Mouse (Mus musculus): ENCODE measurements around the gene Ppp1r32. TPM values are rescaled to one million over a fixed set of nuclear protein-coding genes. Genes with fewer than 3 reads are reported as not detected.
A peak's percentile ranks its signal among the peaks of the same experiment; 100 is the strongest.

Ppp1r32 gene
- polyA plus RNA-seq, 1 experiment from 2014 or later, result 0.15 TPM

- H3K4me2 ChIP-seq (ENCODE audit: low read depth, low read length), result no peak overlapping the region
- H3K4me3 ChIP-seq (ENCODE audit: low read depth, low read length), result no peak overlapping the region
- peaks cover 29% of the 10 kb centered on the region for H3K4me1 ChIP-seq (ENCODE audit: insufficient read depth)
- H3K9ac ChIP-seq (replicated peaks), result no peak overlapping the region
- H3K27me3 ChIP-seq (ENCODE audit: insufficient read depth, low read length), result no peaks in the 10 kb centered on the region
- ATAC-seq (no peak), DNase-seq (no peak)
- H3K27ac ChIP-seq (ENCODE audit: low read depth), result peak overlapping the region; percentile 11; the same call in 1 of the 2 replicates
- 56% methylated on average over 1 of the region's 1 CpGs for WGBS (ENCODE audit: insufficient replicate concordance)
- H3K9me3 ChIP-seq (ENCODE audit: low read length), result no peaks in the 10 kb centered on the region
- no peak for TF ChIP-seq CTCF (IDR thresholded peaks at IDR 0.05; ENCODE audit: low read depth)
- TF ChIP-seq EP300 (IDR thresholded peaks at IDR 0.05; ENCODE audit: low read depth), result no peak
- H3K36me3 ChIP-seq (replicated peaks; ENCODE audit: insufficient read depth, low read length), result peaks cover 13% of the 10 kb centered on the region
Observed at GRCm38 (mm10) chr19:10521926-10522325, 39.2 kb upstream of the Ppp1r32 start.

- 75% methylated on average over 1 of the region's 1 CpGs for WGBS (ENCODE audit: insufficient replicate concordance)
- TF ChIP-seq CTCF (IDR thresholded peaks at IDR 0.05; ENCODE audit: low read depth) (peak; percentile 62), EP300 (IDR thresholded peaks at IDR 0.05; ENCODE audit: low read depth) (no peak)
- no peak overlapping the region for H3K27ac ChIP-seq (ENCODE audit: low read depth)
- no peak overlapping the region for H3K4me3 ChIP-seq (ENCODE audit: low read depth, low read length)
- H3K4me1 ChIP-seq (ENCODE audit: insufficient read depth), result peaks cover 19% of the 10 kb centered on the region
- no peak overlapping the region for H3K9ac ChIP-seq (replicated peaks)
- ATAC-seq, result no peak
- no peak overlapping the region for H3K4me2 ChIP-seq (ENCODE audit: low read depth, low read length)
- no peaks in the 10 kb centered on the region for H3K27me3 ChIP-seq (ENCODE audit: insufficient read depth, low read length)
- DNase-seq, result no peak
- H3K36me3 ChIP-seq (replicated peaks; ENCODE audit: insufficient read depth, low read length), result peaks cover 29% of the 10 kb centered on the region
- no peaks in the 10 kb centered on the region for H3K9me3 ChIP-seq (ENCODE audit: low read length)
Observed at GRCm38 (mm10) chr19:10520355-10520754, 37.6 kb upstream of the Ppp1r32 start.

- H3K4me3 ChIP-seq (ENCODE audit: low read depth, low read length), result no peak overlapping the region
- WGBS (ENCODE audit: insufficient replicate concordance), result 63% methylated on average over 6 of the region's 6 CpGs
- H3K9ac ChIP-seq (replicated peaks), result no peak overlapping the region
- H3K27me3 ChIP-seq (ENCODE audit: insufficient read depth, low read length), result no peaks in the 10 kb centered on the region
- H3K27ac ChIP-seq (ENCODE audit: low read depth), result peak overlapping the region; percentile 45; the same call in 1 of the 2 replicates
- no peak overlapping the region for H3K4me2 ChIP-seq (ENCODE audit: low read depth, low read length)
- H3K4me1 ChIP-seq (ENCODE audit: insufficient read depth), result no peaks in the 10 kb centered on the region
- H3K36me3 ChIP-seq (replicated peaks; ENCODE audit: insufficient read depth, low read length), result peaks cover 49% of the 10 kb centered on the region
- no peaks in the 10 kb centered on the region for H3K9me3 ChIP-seq (ENCODE audit: low read length)
- DNase-seq (no peak), ATAC-seq (peak; percentile 51; the same call in 1 of the 2 replicates)
- no peak for TF ChIP-seq EP300 (IDR thresholded peaks at IDR 0.05; ENCODE audit: low read depth)
- TF ChIP-seq CTCF (IDR thresholded peaks at IDR 0.05; ENCODE audit: low read depth), result no peak
Observed at GRCm38 (mm10) chr19:10510759-10511330, 28.1 kb upstream of the Ppp1r32 start.

- DNase-seq, result peak; percentile 55
- H3K4me1 ChIP-seq (ENCODE audit: insufficient read depth), result no peaks in the 10 kb centered on the region
- ATAC-seq, result peak; percentile 48; the same call in 1 of the 2 replicates
- H3K4me3 ChIP-seq (ENCODE audit: low read depth, low read length), result no peak overlapping the region
- H3K4me2 ChIP-seq (ENCODE audit: low read depth, low read length), result no peak overlapping the region
- TF ChIP-seq EP300 (IDR thresholded peaks at IDR 0.05; ENCODE audit: low read depth) (no peak), CTCF (IDR thresholded peaks at IDR 0.05; ENCODE audit: low read depth) (peak; percentile 93)
- no peak overlapping the region for H3K9ac ChIP-seq (replicated peaks)
- peaks cover 67% of the 10 kb centered on the region for H3K36me3 ChIP-seq (replicated peaks; ENCODE audit: insufficient read depth, low read length)
- 21% methylated on average over 4 of the region's 4 CpGs for WGBS (ENCODE audit: insufficient replicate concordance)
- H3K9me3 ChIP-seq (ENCODE audit: low read length), result no peaks in the 10 kb centered on the region
- no peaks in the 10 kb centered on the region for H3K27me3 ChIP-seq (ENCODE audit: insufficient read depth, low read length)
- no peak overlapping the region for H3K27ac ChIP-seq (ENCODE audit: low read depth)
Observed at GRCm38 (mm10) chr19:10502571-10502970, 19.8 kb upstream of the Ppp1r32 start.

- TF ChIP-seq CTCF (IDR thresholded peaks at IDR 0.05; ENCODE audit: low read depth) (no peak), EP300 (IDR thresholded peaks at IDR 0.05; ENCODE audit: low read depth) (no peak)
- no peak for DNase-seq
- no peaks in the 10 kb centered on the region for H3K27me3 ChIP-seq (ENCODE audit: insufficient read depth, low read length)
- H3K4me2 ChIP-seq (ENCODE audit: low read depth, low read length), result no peak overlapping the region
- H3K9ac ChIP-seq (replicated peaks), result no peak overlapping the region
- H3K4me1 ChIP-seq (ENCODE audit: insufficient read depth), result no peaks in the 10 kb centered on the region
- H3K9me3 ChIP-seq (ENCODE audit: low read length), result no peaks in the 10 kb centered on the region
- H3K4me3 ChIP-seq (ENCODE audit: low read depth, low read length), result no peak overlapping the region
- no peak for ATAC-seq
- H3K36me3 ChIP-seq (replicated peaks; ENCODE audit: insufficient read depth, low read length), result peaks cover 51% of the 10 kb centered on the region
- H3K27ac ChIP-seq (ENCODE audit: low read depth), result no peak overlapping the region
- 87% methylated on average over 8 of the region's 8 CpGs for WGBS (ENCODE audit: insufficient replicate concordance)
Observed at GRCm38 (mm10) chr19:10500581-10500980, 17.9 kb upstream of the Ppp1r32 start.

- DNase-seq (no peak), ATAC-seq (no peak)
- no peaks in the 10 kb centered on the region for H3K9me3 ChIP-seq (ENCODE audit: low read length)
- WGBS (ENCODE audit: insufficient replicate concordance), result 27% methylated on average over 8 of the region's 8 CpGs
- peaks cover 35% of the 10 kb centered on the region for H3K36me3 ChIP-seq (replicated peaks; ENCODE audit: insufficient read depth, low read length)
- no peak overlapping the region for H3K4me3 ChIP-seq (ENCODE audit: low read depth, low read length)
- no peak for TF ChIP-seq CTCF (IDR thresholded peaks at IDR 0.05; ENCODE audit: low read depth)
- no peak for TF ChIP-seq EP300 (IDR thresholded peaks at IDR 0.05; ENCODE audit: low read depth)
- H3K27ac ChIP-seq (ENCODE audit: low read depth), result no peak overlapping the region
- no peak overlapping the region for H3K9ac ChIP-seq (replicated peaks)
- no peak overlapping the region for H3K4me2 ChIP-seq (ENCODE audit: low read depth, low read length)
- no peaks in the 10 kb centered on the region for H3K4me1 ChIP-seq (ENCODE audit: insufficient read depth)
- H3K27me3 ChIP-seq (ENCODE audit: insufficient read depth, low read length), result no peaks in the 10 kb centered on the region
Observed at GRCm38 (mm10) chr19:10497512-10498160, 14.9 kb upstream of the Ppp1r32 start.
